Mouse (Mus musculus): Measurements from ENCODE around the gene AU041133.
"Not testable (repeated sequence)": the region's sequence is repeated elsewhere in the genome, so short reads cannot be mapped to it uniquely, and the experiment has no call there.

The AU041133 gene

GRCm38 (mm10) chr10:82127850-82128401 is at the start of gene AU041133:
TSS of gene AU041133 (plus strand) at chr10:82128013.
- DNase-seq (ENCODE audit: low read depth) = peak; percentile 75

- DNase-seq (ENCODE audit: low read depth) = peak; percentile 51
Observed at GRCm38 (mm10) chr10:82082728-82083621, 44.8 kb upstream of the AU041133 start, which contains the start of gene BC024063. TSS of gene BC024063 (plus strand) at chr10:82083353.

GRCm38 (mm10) chr10:82083622-82083971 is 44.2 kb upstream of the AU041133 start:
- not testable (repeated sequence) for DNase-seq (ENCODE audit: low read depth)

- no peak for DNase-seq (ENCODE audit: low read depth)
Observed at GRCm38 (mm10) chr10:82117206-82117605, 10.6 kb upstream of the AU041133 start.

- no peak for DNase-seq (ENCODE audit: low read depth)
Observed at GRCm38 (mm10) chr10:82145282-82145681, 17.5 kb downstream of the AU041133 start.

GRCm38 (mm10) chr10:82147571-82147970 is 19.8 kb downstream of the AU041133 start:
- DNase-seq (ENCODE audit: low read depth) = no peak

- DNase-seq (ENCODE audit: low read depth) = no peak
Observed at GRCm38 (mm10) chr10:82167777-82168176, 40.0 kb downstream of the AU041133 start.

GRCm38 (mm10) chr10:82169776-82170175 is 42.0 kb downstream of the AU041133 start:
- DNase-seq (ENCODE audit: low read depth) = no peak

- peak; percentile 16 for DNase-seq (ENCODE audit: low read depth)
Observed at GRCm38 (mm10) chr10:82170808-82171207, 43.0 kb downstream of the AU041133 start.

- DNase-seq (ENCODE audit: low read depth) = peak; percentile 67
Observed at GRCm38 (mm10) chr10:82178257-82179064, 50.6 kb downstream of the AU041133 start.

All from c-Kit-positive CD71-positive TER-119-negative erythroid progenitor cells, embryonic 14.5 days (primary cell).